Mouse (Mus musculus) natural killer cell, adult 2 months (primary cell): ENCODE measurements at regions not wholly inside any gene's neighbourhood (a gene's known extent, or its start where the extent isn't known, plus 50 kb on each side); places are given as distances from the start of the nearest gene placed in this dataset.

Source experiments
- DNase-seq, 2 experiments: peaks; one replicate each; pipeline ENCODE4 v3.0.0; 2022; ENCODE audit warnings: low spot score in 2 of 2

DNA sequence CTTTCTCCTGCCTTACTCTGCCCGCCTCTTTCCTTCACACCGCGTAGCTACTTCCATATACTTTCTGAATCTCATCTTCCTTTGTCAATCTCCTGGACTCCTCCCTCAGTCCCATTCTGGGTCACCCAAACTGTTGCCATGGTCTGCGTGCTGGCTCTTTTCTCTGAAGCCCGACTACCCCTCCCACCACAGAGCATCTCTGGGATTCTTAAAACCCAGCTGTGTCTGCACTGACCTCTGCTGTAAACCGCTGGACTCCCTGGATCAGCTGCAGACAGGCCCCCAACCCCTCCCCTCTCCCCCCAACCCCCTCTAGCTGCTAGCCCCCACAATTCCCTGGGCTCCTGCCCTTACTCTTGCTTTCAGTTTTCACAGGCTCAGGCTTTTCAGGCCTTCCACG, 136.4 kb downstream of the Fam43a start:
- no peak for DNase-seq

DNA sequence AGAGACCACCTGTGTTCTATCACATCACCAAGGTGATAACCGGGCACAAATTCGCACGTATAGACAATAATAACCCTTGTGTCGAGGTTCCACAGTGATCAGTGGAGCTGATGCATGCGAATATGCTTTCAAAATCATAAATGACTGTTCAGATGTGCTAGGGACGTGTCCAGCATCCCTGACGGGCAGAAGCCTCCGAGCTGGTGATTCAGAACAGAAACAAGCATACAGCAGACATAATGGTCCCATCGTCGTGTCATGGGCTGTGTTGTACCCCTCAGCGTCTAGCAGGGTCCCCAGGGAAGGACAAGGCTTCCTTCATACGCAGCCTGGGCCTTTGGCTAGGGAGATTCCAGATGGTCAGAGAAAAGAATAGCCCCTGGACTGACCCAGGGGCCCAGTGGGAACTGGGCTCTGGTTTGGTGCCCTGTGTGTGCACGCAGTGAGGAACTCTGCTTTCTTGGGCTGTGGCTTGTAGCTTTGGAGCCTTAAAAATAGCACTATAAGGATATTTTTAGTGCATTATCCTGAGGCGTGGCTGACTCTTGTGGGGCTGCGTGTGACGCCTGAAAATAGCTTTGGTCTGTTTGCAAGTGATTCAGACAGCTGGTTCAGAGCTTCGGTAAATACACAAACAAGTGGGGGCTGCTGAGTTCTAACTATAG, 137.3 kb downstream of the Fam43a start:
- DNase-seq, result no peak

DNA sequence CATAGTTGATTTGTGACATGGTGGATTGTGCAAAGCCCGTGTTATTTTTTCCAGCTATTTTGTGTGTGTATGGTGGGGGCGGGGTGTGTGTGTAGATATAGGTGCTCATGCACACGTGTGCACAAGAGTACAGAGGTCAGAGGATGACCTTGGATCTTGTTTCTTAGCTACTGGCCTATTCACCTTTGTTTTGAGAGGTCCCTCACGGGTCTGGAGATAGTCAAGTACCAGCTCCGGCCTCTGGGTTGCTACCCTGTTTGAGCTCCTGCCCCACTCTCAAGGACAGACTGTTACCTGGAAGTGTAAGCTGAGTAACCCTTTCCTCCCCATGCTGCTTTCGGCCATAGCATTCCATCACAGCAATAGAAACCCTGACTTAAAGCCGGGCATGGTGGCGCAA, 138.0 kb downstream of the Fam43a start:
- DNase-seq, result no peak

DNA sequence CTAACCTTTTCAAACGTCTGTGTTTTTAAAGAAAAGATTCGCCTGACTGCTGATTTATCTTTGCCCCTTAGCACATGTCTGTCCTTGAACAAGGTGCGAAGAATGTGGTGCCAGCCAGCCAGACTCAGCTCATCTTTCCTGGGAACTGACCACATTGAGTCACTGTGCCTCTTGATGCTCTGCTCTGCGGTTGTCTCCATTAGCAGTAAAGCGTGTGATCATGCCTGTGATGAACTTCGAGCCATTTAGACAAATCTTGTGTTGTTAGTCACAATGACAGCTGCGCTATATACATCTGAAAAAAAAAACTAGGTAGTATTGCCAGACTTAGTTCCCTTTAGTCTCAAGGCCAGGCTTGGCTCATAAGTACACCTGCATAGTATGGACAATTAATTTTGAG, 140.1 kb downstream of the Fam43a start:
- no peak for DNase-seq

DNA sequence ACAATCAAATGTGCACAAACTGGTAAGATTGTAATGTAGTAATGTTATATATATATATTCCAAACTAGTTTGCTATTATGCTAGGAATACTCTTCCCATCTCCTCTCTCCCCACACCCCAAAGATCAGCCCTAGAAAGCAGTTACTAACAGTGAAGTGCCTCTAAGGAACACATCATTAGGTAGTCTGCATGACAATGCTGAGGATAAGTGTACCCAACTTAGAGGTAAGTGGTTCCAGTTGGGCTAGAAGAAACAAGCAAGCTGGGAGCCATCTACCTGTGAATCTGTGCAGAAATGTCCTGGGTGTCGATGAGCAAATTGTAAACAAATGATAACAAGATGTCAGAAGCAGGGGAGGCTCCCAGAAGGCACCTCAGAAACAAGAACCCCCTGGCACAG, 141.7 kb downstream of the Fam43a start:
- DNase-seq, result no peak

DNA sequence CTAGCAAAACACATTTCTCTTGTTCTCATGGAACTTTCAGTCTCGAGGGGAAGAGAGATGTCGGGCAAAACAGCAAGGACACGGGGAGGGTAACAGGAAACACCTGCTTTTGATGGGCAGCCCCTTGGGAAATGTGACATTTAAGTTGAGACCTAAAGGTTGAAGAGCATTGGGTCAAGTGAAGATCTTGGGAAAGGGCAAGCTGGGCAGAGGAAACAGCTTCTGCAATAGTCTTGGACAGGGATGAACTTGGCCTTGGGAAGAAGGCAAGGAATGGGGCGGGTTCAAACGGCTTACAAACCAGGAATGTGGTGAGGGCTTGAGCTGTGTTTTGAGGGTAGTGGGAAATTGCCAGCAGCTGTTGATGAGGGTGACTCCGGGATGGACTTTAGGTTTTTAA, 143.0 kb downstream of the Fam43a start:
- DNase-seq, result no peak

DNA sequence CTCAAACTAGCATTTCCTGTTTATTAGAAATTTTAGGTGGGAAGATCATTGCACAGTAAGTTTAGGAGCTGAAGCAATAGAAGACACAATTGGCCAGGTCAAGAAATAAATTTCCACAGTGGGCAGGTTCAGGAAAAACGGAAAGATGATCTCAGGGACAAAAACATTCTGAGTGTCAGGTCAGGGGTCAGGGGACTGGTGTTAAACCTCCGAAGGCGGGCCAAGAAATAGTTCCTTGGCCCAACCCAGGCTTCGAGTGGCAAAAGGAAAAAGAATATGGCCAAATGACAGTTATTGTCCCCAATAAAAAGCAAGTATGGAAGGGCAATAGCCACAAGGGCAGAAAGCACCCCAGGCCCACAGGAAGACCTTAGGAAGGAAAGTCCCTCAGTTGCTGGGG, 144.0 kb downstream of the Fam43a start:
- DNase-seq, result no peak

DNA sequence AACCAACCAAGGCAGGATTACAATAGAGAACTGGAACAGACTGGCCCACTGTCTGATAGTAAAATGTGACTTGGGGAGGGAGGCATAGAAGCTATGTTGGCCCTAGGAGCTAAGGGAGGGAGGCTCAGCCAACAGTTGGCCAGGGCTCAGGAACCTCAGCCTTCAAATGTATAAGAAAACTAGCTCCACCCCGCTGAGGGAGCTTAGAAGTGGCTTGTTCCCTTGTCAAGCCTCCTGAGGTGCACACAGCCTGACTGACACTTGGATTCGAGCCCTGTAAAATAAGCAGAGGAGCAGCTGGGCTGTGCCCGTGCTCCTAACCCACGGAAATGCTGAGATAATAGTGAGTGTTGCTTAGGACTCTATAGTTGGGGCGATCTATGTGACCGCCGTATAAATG, 144.7 kb downstream of the Fam43a start:
- DNase-seq, result no peak

DNA sequence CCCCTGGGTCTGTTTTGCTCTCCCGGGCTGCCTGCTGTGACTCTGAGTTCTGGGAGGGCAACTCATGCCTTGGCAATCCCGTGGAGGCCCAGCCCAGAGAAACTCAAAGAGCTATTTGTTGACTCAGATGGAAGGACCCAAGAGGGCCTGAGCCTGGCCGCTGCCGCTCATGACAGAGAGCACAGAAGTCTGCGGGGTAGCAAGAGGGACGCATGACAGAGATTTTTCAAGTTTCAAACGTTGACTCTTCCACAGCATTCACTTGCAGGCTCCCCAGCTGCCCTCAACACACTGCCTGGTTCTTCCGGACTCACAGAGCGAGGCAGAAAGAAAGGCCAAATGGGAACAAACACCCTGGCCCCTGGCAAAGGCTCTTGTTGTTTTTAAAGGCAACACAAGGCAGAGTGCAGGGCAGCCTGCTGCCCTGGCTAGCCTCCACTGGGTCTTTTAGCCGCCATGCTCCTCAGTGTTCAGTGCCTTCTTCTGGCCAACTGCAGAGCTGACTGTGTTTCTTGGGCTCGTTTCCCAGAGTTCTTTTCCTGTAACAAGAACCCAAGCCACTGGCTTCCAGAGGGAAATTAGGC, 146.2 kb downstream of the Fam43a start:
- DNase-seq, result no peak

DNA sequence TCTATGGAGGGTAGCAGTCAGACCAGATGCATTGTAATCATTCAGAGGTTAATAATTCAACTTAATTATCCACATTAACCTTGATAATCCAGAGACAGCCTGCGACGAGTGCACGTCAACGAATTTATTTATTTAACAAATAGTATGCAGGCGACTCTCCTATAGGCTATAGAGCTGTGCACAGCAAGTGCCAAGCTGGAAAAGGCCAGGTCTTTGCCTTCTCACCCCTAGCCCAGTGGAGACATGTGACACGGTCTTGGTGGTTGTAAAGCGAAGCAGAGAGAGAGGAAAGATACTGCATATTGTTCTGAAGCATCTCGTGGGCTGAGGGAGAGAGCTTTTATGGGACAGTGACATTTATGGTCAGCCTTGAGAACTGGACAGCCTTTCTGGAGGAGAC, 146.7 kb downstream of the Fam43a start:
- DNase-seq, result no peak

DNA sequence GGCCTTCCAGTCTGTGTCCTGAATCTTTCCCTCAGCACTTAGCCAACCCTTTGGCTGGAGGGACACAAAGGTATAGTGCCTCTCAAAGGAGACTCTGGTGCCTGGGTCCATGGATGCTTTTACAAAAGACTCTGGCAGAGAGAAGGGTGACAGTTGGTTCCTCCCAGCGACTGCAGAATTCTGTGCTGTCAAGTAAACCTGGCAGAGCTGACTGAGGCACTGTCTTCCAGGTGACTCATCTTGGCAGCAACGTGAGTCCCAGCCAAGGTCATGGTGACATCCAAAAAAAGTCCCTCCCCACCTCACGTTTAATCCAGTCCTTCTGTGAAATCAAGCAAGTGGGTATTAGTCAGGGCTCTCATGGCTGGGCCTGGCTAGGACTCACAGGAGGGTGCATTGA, 150.3 kb downstream of the Fam43a start:
- no peak for DNase-seq

DNA sequence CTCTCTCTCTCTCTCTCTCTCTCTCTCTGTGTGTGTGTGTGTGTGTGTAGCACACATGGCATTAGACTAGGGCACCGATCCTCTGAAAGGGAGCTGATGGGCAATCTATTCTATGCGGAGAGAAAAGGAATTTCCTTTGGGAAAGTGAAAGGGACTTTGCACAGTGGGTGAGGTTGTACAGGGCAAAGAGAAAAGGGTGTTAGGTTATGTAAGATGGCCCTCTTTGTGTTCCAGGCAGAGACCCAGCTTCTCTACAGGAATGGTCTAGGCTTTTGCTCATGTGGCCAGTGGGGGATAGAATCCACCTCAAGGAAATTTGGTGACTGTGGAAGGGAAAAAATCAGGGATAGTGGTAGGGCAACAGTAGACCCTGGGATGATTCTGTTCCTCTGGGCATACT, 156.2 kb downstream of the Fam43a start:
- no peak for DNase-seq

DNA sequence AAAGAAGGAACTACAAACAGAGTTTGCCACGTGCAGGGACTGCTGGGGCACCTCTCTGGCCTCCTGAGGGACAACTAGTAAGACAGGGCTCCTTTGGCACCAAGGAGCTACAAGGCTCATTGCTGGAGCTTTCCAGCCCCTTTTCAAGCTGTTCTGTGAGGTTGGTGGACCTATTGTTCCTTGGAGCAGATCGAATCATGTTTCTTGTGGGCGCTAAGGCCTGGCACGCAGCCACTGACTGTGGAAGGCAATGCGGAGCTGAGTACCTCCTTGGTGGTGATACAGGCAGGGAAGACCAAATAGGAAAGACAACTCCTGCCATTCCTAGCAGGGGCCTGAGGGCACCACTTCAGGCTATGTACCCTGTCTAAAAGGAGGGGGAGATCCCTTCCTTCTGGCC, 157.2 kb downstream of the Fam43a start:
- no peak for DNase-seq

DNA sequence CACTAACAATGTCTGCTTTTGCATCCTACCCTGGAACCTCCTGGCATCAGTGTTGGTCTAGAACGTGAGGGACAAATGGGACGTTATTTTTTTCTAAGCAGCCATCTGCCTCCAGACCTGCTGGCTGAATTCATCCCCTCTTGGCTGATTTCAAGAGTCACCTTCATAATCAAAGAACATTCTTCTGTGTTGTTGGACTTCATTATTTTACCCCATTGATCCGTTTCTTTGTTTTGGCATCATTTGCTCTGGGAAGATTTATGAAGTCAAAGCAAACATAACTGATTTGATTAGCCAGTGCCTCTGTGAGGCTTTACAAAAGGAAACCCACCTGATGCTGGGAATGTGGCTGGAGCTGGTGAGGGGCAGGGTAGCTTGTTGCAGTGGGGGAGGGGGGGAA, 158.0 kb downstream of the Fam43a start:
- DNase-seq, result no peak

DNA sequence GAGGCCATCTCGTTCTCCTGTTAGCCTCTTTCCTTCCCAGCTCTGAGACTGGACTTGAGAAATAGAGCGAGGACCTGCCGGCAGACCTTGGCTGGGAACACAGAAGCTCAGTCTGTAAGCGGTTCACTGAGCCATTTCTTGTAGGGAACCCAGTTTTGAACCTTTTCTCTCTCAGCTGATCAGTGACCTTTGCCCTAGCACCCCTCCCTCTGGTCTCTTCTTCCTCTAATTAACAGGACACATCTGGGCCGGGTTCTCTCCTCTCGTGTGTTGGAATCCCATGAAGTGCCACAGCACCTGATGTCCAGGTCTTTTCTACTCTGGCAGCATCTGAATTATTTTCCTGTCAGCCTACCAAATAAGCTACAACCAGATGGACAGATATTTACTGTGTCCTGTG, 158.5 kb downstream of the Fam43a start:
- no peak for DNase-seq

DNA sequence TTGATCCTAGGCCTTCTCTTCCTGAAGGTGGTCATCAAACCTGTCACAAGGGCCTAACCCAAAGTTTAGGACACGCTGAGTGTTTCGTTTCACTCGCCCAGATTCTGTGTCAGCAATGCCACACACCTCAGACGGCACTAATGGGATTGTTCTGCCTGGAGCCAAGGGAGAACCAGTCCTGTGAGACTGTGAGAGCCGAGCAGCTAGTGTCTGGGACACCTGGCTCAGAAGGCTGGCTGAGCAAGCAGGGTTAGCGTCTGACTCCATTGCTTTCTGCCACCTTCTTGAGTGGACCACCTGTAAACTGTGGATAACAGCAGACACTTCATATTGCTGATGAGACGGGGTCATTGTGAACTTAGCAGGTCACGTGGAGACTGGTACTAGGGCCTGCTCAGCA, 160.0 kb downstream of the Fam43a start:
- no peak for DNase-seq

DNA sequence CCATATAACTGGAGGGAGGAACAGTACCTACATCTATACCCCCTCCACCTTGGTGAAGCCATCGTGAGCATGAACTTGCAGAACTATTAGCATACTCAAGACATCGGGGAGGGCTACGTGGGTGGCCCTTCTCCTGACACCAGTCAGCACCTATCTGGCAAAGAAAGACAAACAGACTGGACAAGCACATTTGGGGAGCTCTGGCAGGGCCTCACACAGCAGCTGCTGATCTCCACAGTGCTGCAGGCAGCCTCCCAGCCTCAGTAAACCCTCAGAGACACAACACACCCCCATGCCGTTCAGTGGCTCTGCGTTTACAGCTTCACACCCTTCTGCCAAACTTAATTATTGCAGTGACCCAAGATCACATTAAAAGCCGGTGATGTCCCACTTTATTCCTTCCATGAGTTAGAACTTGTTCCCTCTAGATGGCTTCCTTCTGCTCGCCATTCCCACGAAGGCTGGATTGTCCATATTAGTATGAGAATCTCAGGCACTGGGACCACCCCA, 161.7 kb downstream of the Fam43a start:
- no peak for DNase-seq

DNA sequence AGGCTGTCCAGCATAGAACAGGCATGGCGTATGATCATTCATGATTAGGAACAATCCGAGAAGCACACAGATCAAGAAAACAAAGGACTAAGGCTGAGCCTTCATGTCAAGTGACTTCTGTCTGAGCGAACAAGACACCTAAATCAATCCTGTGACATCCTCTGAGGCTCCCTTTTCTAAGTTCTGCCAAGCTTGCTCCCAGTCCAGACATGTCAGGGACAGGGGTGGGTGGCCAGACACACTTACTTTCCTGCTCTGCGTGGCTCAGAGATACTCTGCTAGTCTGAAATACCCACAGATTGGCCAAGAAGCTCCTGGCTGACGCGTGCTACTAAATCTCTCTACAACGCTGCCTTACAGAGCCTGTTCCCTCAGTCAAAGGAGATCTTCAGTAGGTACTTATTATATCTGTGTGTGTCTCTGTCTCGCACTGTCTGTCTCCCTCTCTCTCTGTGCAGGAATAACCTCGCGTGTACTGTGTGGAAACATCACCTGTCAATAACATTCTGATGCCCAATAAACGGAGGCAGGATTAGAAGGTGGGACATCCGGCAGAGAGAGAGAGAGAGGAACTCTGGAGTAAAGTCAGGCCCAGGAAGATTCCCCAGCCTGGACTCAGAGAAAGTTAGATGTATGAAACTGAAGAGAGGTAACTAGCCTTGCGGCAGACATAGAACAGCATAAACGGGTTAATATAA, 163.5 kb downstream of the Fam43a start:
- no peak for DNase-seq

DNA sequence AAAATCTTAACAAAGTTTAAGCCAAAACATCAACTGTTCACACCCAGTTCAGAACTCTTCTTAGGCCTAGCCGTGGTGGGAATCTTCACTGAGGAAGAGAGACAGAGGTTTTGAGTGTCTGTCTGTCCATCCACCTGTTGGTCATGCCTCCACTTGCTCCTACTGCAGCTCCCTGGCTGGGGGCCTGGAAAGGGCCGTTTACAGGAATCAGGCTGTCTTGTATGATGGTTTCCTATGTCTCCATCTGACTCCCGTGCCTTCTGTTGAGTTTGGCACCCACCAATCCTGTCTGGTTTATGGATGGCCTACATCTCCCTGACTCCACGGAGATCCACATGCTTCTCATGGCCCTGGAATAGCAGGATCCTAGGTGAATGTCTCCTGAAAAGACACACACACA, 166.1 kb downstream of the Fam43a start:
- DNase-seq, result no peak

DNA sequence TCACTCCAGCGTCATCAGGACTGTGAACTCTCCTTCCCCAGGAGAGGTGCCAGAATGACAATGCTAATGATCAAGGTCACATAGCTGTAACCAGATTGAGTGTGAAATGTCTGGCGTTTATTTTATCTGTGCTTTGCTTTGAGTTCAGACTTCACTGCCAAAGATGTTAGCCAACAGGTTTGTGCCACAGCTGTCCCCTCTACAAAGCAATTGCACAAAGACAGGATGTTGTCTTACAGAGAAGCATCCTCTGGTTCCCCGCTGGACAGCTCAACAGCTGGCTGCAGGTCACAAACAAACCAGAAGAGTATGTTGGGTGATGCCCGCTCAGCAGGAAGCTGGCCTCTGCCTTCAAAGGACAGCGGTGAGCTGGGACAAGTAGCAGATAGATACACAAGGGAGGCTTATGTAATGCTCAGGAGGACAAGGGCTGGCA, 169.5 kb downstream of the Fam43a start:
- DNase-seq, result no peak

DNA sequence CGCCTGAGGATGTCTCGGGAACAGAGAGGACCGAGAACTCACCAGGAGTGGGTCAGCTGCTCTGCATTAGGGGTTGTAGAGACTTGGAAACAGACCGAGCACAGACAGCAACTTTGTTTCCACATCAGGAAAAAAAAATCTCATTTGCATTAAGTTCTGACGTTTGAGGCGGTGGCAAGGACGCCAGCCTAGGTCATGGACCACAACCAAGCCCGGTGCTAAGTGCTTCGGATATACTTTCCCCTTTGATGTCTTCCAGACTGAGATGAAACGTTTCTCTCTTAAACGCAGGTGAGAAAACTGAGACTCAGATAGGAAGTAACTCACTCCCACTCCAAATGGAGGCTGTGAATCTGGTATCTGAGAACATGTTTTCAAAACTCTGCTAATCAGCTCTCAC, 169.9 kb downstream of the Fam43a start:
- DNase-seq, result peak; percentile 9 to 43

DNA sequence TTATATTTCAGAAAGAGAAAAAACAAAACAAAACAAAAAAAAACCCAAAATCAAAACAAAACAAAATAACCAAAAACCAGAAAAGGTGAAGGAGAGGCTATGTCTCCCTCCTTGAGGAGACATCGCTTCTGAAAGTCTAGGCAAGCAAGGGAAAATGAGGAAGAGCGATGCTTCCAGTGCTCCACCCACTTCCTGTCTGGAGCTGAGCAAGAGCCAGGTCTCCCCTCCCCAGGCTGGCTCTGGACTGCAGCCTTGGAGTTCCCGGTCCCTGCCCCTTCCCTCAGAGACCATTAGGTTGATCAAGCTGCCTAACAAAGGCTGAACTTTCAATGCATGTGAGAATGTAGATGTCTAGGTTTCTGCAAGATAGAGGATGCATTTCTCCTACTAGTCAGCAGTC, 173.3 kb downstream of the Fam43a start:
- no peak for DNase-seq

DNA sequence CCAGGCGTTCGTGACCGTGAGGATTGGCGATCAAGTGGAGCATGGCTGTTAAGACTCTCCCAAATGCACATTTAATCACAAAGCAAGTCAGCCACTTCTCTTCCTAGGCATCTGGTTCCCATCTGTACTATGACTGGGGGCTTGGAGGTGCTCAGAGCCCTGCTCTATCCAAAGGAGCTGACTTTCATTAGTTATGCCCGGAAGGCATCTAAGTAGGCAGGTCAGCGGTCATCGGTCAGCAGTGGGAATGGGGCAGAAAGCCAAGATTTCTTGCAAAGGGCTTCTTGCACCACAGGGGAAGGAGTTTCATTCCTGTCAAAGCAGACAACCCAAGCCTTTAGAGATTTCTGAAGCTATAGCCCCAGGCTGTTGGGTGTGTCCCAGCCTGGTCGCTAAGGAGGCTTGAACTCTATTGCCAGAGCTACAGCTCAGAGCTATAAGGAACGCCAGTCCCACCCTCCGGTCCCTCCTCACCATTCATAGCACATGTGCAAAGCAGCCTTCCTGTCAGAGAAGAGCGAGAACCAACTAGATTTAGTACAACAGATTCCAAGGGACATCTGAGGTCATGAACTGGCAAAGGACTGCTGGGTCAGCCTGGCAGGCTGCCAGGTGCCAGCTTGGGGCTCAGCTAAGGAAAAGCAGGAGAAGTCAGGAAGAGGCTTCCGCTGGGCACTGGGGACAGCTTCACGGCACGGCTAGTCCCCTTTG, 175.6 kb downstream of the Fam43a start:
- DNase-seq, result no peak
